Mouse (Mus musculus): ENCODE data around the gene Gpbp1l1. TPM values are rescaled to one million over a fixed set of nuclear protein-coding genes. Genes with fewer than 3 reads are reported as not detected.

Gpbp1l1 gene
- 28.9 and 33.0 TPM in 2 replicates for polyA plus RNA-seq (2015; fragmentation: Nextera tagmentation; extraction: Ambion mirVana)

GRCm38 (mm10) chr4:116557306-116558121 is at the start of gene Gpbp1l1:
Gene Gpbp1l1 (plus strand): TSS chr4:116557658.
- Histone ChIP-seq H3K27ac (peak within 1 kb of the TSS; percentile 95), H3K4me3 (peak within 1 kb of the TSS; percentile 75), H3K4me2 (peak within 1 kb of the TSS; percentile 74), H3K9me3 (no peaks in the 10 kb centered on the region), H3K4me1 (peaks cover 7% of the 10 kb centered on the region; the same call in 1 of the 2 replicates), H3K36me3 (peaks cover 9% of the 10 kb centered on the region), H3K27me3 (no peaks in the 10 kb centered on the region), H3K9ac (peak within 1 kb of the TSS; percentile 81)
- WGBS, result 0% methylated on average over 77 of the region's 78 CpGs
- ATAC-seq (ENCODE audit: borderline replicate concordance, extremely low read depth, low FRiP score, low TSS enrichment), result peak; percentile 98

- no peak for ATAC-seq (ENCODE audit: borderline replicate concordance, extremely low read depth, low FRiP score, low TSS enrichment)
- peaks cover 9% of the 10 kb centered on the region; the same call in 1 of the 2 replicates for H3K36me3 ChIP-seq
- H3K9me3 ChIP-seq, result no peaks in the 10 kb centered on the region
- no peak overlapping the region for H3K9ac ChIP-seq
- H3K27me3 ChIP-seq, result no peaks in the 10 kb centered on the region
- 54% methylated on average over 2 of the region's 2 CpGs for WGBS
- no peak overlapping the region for H3K4me3 ChIP-seq
- no peak overlapping the region for H3K27ac ChIP-seq
- no peaks in the 10 kb centered on the region for H3K4me1 ChIP-seq
- no peak overlapping the region for H3K4me2 ChIP-seq
Measured at GRCm38 (mm10) chr4:116531109-116531508, 26.3 kb upstream of the Gpbp1l1 start.

- Histone ChIP-seq H3K4me1 (no peaks in the 10 kb centered on the region), H3K4me2 (no peak overlapping the region), H3K27me3 (no peaks in the 10 kb centered on the region), H3K27ac (no peak overlapping the region), H3K4me3 (no peak overlapping the region), H3K9me3 (no peaks in the 10 kb centered on the region), H3K36me3 (0 out of 2 replicates have a peak, but pooled peaks cover 6% of the 10 kb centered on the region), H3K9ac (no peak overlapping the region)
- ATAC-seq (ENCODE audit: borderline replicate concordance, extremely low read depth, low FRiP score, low TSS enrichment), result no peak
Measured at GRCm38 (mm10) chr4:116536351-116536750, 21.1 kb upstream of the Gpbp1l1 start.

GRCm38 (mm10) chr4:116537737-116538136 is 19.7 kb upstream of the Gpbp1l1 start:
- Histone ChIP-seq H3K27me3 (no peaks in the 10 kb centered on the region), H3K9me3 (no peaks in the 10 kb centered on the region), H3K36me3 (0 out of 2 replicates have a peak, but pooled peaks cover 6% of the 10 kb centered on the region), H3K27ac (no peak overlapping the region), H3K9ac (no peak overlapping the region), H3K4me1 (no peaks in the 10 kb centered on the region), H3K4me2 (no peak overlapping the region), H3K4me3 (no peak overlapping the region)
- ATAC-seq (ENCODE audit: borderline replicate concordance, extremely low read depth, low FRiP score, low TSS enrichment), result no peak
- WGBS, result 85% methylated on average over 3 of the region's 3 CpGs

GRCm38 (mm10) chr4:116550432-116550831 is 7.0 kb upstream of the Gpbp1l1 start:
- Histone ChIP-seq H3K27ac (no peak overlapping the region), H3K36me3 (peaks cover 13% of the 10 kb centered on the region), H3K9ac (no peak overlapping the region), H3K4me3 (no peak overlapping the region), H3K27me3 (no peaks in the 10 kb centered on the region), H3K9me3 (no peaks in the 10 kb centered on the region), H3K4me1 (no peaks in the 10 kb centered on the region), H3K4me2 (no peak overlapping the region)
- 91% methylated on average over 1 of the region's 1 CpGs for WGBS
- ATAC-seq (ENCODE audit: borderline replicate concordance, extremely low read depth, low FRiP score, low TSS enrichment), result no peak

- no peaks in the 10 kb centered on the region for H3K4me1 ChIP-seq
- no peak for ATAC-seq (ENCODE audit: borderline replicate concordance, extremely low read depth, low FRiP score, low TSS enrichment)
- H3K9me3 ChIP-seq, result no peaks in the 10 kb centered on the region
- peaks cover 13% of the 10 kb centered on the region for H3K36me3 ChIP-seq
- no peaks in the 10 kb centered on the region for H3K27me3 ChIP-seq
- 87% methylated on average over 3 of the region's 3 CpGs for WGBS
- H3K9ac ChIP-seq, result no peak overlapping the region
- no peak overlapping the region for H3K27ac ChIP-seq
- no peak overlapping the region for H3K4me3 ChIP-seq
- H3K4me2 ChIP-seq, result no peak overlapping the region
Measured at GRCm38 (mm10) chr4:116553035-116553434, 4.4 kb upstream of the Gpbp1l1 start.

GRCm38 (mm10) chr4:116555413-116556300 is 1.8 kb upstream of the Gpbp1l1 start, which contains the start of gene Tmem69:
Gene Tmem69 (minus strand): TSS chr4:116555936.
- ATAC-seq (ENCODE audit: borderline replicate concordance, extremely low read depth, low FRiP score, low TSS enrichment), result no peak
- WGBS, result 2% methylated on average over 23 of the region's 23 CpGs

GRCm38 (mm10) chr4:116556561-116557305 is 725 bp upstream of the Gpbp1l1 start:
- Histone ChIP-seq H3K4me3 (peak overlapping the region; percentile 75), H3K27me3 (no peaks in the 10 kb centered on the region), H3K4me2 (peak overlapping the region; percentile 74), H3K9ac (peak overlapping the region; percentile 72), H3K9me3 (no peaks in the 10 kb centered on the region), H3K4me1 (peaks cover 7% of the 10 kb centered on the region; the same call in 1 of the 2 replicates), H3K27ac (peak overlapping the region; percentile 95), H3K36me3 (peaks cover 13% of the 10 kb centered on the region)
- ATAC-seq (ENCODE audit: borderline replicate concordance, extremely low read depth, low FRiP score, low TSS enrichment), result peak; percentile 95
- under 1% methylated on average over 28 of the region's 28 CpGs for WGBS

More at GRCm38 (mm10) chr4:116555413-116556300, 1.8 kb upstream of the Gpbp1l1 start, which contains the start of gene Tmem69:
- Histone ChIP-seq H3K27me3 (no peaks in the 10 kb centered on the region), H3K9me3 (no peaks in the 10 kb centered on the region), H3K9ac (peak within 1 kb of the TSS; percentile 72), H3K4me1 (peaks cover 7% of the 10 kb centered on the region; the same call in 1 of the 2 replicates), H3K27ac (peak within 1 kb of the TSS; percentile 95), H3K4me3 (peak within 1 kb of the TSS; percentile 75), H3K36me3 (peaks cover 13% of the 10 kb centered on the region), H3K4me2 (peak within 1 kb of the TSS; percentile 74)

GRCm38 (mm10) chr4:116558151-116558882 is 859 bp downstream of the Gpbp1l1 start:
- Histone ChIP-seq H3K36me3 (peaks cover 3% of the 10 kb centered on the region), H3K27ac (peak overlapping the region; percentile 94), H3K4me1 (peaks cover 7% of the 10 kb centered on the region; the same call in 1 of the 2 replicates), H3K4me2 (peak overlapping the region; percentile 74), H3K27me3 (no peaks in the 10 kb centered on the region), H3K4me3 (peak overlapping the region; percentile 75), H3K9me3 (no peaks in the 10 kb centered on the region), H3K9ac (peak overlapping the region; percentile 81)
- WGBS, result 2% methylated on average over 15 of the region's 15 CpGs
- no peak for ATAC-seq (ENCODE audit: borderline replicate concordance, extremely low read depth, low FRiP score, low TSS enrichment)

GRCm38 (mm10) chr4:116595793-116596192 is 38.3 kb downstream of the Gpbp1l1 start:
- 77% methylated on average over 8 of the region's 8 CpGs for WGBS
- ATAC-seq (ENCODE audit: borderline replicate concordance, extremely low read depth, low FRiP score, low TSS enrichment), result no peak
- Histone ChIP-seq H3K9me3 (no peaks in the 10 kb centered on the region), H3K4me1 (peaks cover 17% of the 10 kb centered on the region), H3K36me3 (peaks cover 37% of the 10 kb centered on the region), H3K4me3 (no peak overlapping the region), H3K9ac (no peak overlapping the region), H3K4me2 (no peak overlapping the region), H3K27me3 (no peaks in the 10 kb centered on the region), H3K27ac (no peak overlapping the region)
